Mouse (Mus musculus) kidney, adult 2 months (tissue): ENCODE measurements around the gene Lasp1. TPM values are rescaled to one million over a fixed set of nuclear protein-coding genes. Genes with fewer than 3 reads are reported as not detected.
A peak's percentile ranks its signal among the peaks of the same experiment; 100 is the strongest.
"Not testable (repeated sequence)": the region's sequence is repeated elsewhere in the genome, so short reads cannot be mapped to it uniquely, and the experiment has no call there.

Experiments used
- DNase-seq: peaks from one replicate; pipeline ENCODE4 v3.0.0; 2021
- H3K27ac ChIP-seq: fragments of 200-500 bp; 2 replicates; pipeline ENCODE4 v1.5.1; 2012; ENCODE audit warnings: low read depth, low read length, control low read depth, inconsistent platforms; ENCODE audit not compliant: insufficient read depth
- H3K27me3 ChIP-seq: fragments of 200-500 bp; replicated peaks from 2 replicates; pipeline ENCODE4 v1.6.1; 2012; ENCODE audit warnings: mild to moderate bottlenecking, moderate library complexity, low read length, inconsistent platforms; ENCODE audit not compliant: control insufficient read depth, insufficient read depth
- H3K36me3 ChIP-seq: fragments of 200-500 bp; 2 replicates; pipeline ENCODE4 v1.6.1; 2012; ENCODE audit warnings: mild to moderate bottlenecking, moderate library complexity, low read length, inconsistent platforms; ENCODE audit not compliant: control insufficient read depth, insufficient read depth
- H3K4me1 ChIP-seq: fragments of 200-500 bp; 2 replicates; pipeline ENCODE4 v1.6.1; 2011; ENCODE audit warnings: low read length; ENCODE audit not compliant: control insufficient read depth, insufficient read depth
- H3K4me3 ChIP-seq: fragments of 200-500 bp; 2 replicates; pipeline ENCODE4 v1.5.1; 2011; ENCODE audit warnings: mild to moderate bottlenecking, low read depth, low read length, control low read depth; ENCODE audit not compliant: insufficient read depth
- CTCF ChIP-seq: fragments of 200-500 bp; conservative IDR thresholded peaks from 2 replicates; pipeline ENCODE4 v1.5.1; 2011; ENCODE audit warnings: low read depth, mild to moderate bottlenecking, control low read depth, low read length, moderate library complexity, mixed read lengths; ENCODE audit not compliant: insufficient read depth, insufficient read length
- POLR2A ChIP-seq: fragments of 200-500 bp; IDR thresholded peaks from one replicate; pipeline ENCODE4 v1.6.1; 2011; ENCODE audit warnings: low read depth, low read length, control low read depth
- WGBS: fragments of 180-500 bp; shearing (Covaris S2); methylation state at CpG from one replicate; pipeline ENCODE4 v1.1.7; 2018; 5-methylcytosine and 5-hydroxymethylcytosine counted together
- polyA plus RNA-seq: library from polyadenylated mRNA; depleted of rRNA; stranded (reverse); fragments of >200 nt; gene quantifications from 2 replicates; pipeline ENCODE4 v1.2.3, GENCODE M21; 2012

The Lasp1 gene
- polyA plus RNA-seq, 1 experiment, result 106 TPM

DNA sequence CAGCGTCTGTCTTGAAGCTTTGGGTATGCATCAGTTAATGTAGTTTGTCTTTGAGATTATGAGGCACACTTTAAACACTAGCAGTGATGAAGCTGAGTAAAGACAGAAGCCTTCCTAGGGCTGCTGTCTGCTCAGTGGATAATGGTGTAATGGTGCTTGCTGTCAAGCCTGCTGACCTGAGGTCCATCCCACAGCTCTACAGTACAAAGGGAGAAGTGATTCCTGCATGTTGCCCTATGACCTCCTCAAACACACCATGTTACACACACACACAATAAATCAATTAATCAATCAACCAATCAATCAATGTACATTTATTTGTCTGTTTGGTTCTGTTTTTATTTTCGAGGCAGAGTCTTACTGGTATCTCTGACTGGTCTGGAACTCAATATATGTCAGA is 63.3 kb downstream of the Lasp1 start:
- Histone ChIP-seq H3K4me1 (no peaks in the 10 kb centered on the region), H3K36me3 (no peaks in the 10 kb centered on the region), H3K4me3 (no peak overlapping the region), H3K27me3 (no peaks in the 10 kb centered on the region), H3K27ac (no peak overlapping the region)
- 84% methylated on average over 2 of the region's 2 CpGs for WGBS
- no peak for TF ChIP-seq CTCF
- no peak for TF ChIP-seq POLR2A
- DNase-seq, result no peak

DNA sequence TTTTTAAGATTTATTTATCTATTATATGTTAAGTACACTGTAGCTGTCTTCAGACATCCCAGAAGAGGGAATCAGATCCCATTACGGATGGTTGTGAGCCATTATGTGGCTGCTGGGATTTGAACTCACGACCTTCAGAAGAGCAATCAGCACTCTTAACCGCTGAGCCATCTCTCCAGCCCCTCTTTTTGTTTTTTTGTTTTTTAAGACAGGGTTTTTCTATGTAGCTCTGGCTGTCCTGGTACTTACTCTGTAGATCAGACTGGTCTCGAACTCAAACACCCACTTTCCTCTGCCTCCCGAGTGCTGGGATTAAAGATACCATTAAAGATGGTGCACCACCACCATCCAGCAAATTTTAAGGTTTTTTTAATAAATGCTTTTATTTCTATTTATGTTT is 66.6 kb downstream of the Lasp1 start:
- no peak for TF ChIP-seq CTCF
- no peak for TF ChIP-seq POLR2A
- WGBS, result 93% methylated on average over 5 of the region's 5 CpGs
- H3K36me3 ChIP-seq, result no peaks in the 10 kb centered on the region
- H3K27me3 ChIP-seq, result no peaks in the 10 kb centered on the region
- H3K4me1 ChIP-seq, result no peaks in the 10 kb centered on the region
- DNase-seq, result no peak
- no peak overlapping the region for H3K27ac ChIP-seq
- no peak overlapping the region for H3K4me3 ChIP-seq

DNA sequence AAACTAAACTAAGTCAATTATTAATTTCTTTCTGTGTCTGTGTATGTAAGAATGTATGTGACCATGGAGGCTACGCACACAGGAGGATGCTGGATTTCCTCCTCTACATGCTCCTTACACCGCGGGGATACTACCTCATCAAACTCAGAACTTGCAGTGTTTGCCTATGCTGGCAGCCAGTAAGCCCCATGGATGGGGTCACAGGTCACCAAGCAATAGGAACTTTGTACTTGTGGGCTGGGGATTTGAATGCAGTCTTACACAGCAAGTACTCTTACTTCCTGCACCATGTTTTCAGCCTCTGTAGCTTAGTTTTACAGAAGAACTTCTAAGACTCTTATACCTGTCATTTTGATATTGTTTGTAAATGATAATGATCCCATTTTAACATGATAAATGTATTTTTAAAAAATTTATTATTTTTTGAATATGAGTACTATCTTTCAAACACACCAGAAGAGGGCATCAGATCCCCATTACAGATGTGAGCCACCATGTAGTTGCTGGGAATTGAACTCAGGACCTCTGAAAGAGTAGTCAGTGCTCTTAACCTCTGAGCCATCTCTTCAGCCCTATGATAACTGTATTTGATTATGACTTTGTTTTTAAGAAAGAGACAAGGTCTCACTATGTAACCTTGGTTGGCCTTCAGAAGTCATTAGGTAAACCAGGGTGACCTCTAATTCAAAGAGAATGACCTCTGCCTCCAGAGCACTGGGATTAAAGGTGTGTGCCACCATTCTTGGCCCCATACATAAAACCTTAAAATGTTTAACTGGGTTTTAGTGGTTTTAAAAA is 67.5 kb downstream of the Lasp1 start:
- Histone ChIP-seq H3K4me1 (no peaks in the 10 kb centered on the region), H3K36me3 (no peaks in the 10 kb centered on the region), H3K4me3 (no peak overlapping the region), H3K27me3 (no peaks in the 10 kb centered on the region), H3K27ac (no peak overlapping the region)
- DNase-seq, result peak; percentile 65
- TF ChIP-seq POLR2A, result no peak
- no peak for TF ChIP-seq CTCF
- WGBS, result 69% methylated on average over 3 of the region's 3 CpGs

- no peak for TF ChIP-seq POLR2A
- TF ChIP-seq CTCF, result no peak
- Histone ChIP-seq H3K27me3 (no peaks in the 10 kb centered on the region), H3K27ac (no peak overlapping the region), H3K4me3 (no peak overlapping the region), H3K4me1 (no peaks in the 10 kb centered on the region), H3K36me3 (no peaks in the 10 kb centered on the region)
- DNase-seq, result no peak
- WGBS, result 92% methylated on average over 3 of the region's 3 CpGs
These were observed 68.8 kb downstream of the Lasp1 start for GRCm38 (mm10) chr11:97867591-97867990.

DNA sequence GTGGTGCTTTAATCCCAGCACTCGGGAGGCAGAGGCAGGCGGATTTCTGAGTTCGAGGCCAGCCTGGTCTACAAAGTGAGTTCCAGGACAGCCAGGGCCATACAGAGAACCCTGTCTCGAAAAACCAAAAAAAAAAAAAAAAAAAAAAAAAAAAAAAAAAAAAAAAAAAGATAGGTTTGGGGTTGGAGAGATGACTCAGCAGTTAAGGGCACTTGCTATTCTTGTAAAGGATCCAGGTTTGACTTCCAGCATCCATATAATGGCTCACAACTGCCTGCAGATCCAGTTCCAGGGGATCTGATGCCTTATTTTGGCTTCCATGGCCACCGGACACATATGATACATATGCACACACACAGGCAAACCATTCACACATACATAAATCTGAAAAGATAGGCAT is 73.6 kb downstream of the Lasp1 start:
- not testable (repeated sequence) for H3K27ac ChIP-seq, DNase-seq, H3K4me3 ChIP-seq, H3K4me1 ChIP-seq, H3K36me3 ChIP-seq, H3K27me3 ChIP-seq
- WGBS, result 88% methylated on average over 5 of the region's 5 CpGs

- Histone ChIP-seq H3K4me1 (no peaks in the 10 kb centered on the region), H3K4me3 (no peak overlapping the region), H3K36me3 (no peaks in the 10 kb centered on the region), H3K27me3 (no peaks in the 10 kb centered on the region), H3K27ac (no peak overlapping the region)
- no peak for TF ChIP-seq POLR2A
- no peak for TF ChIP-seq CTCF
- DNase-seq, result no peak
- WGBS, result 98% methylated on average over 1 of the region's 1 CpGs
These were observed 75.6 kb downstream of the Lasp1 start for GRCm38 (mm10) chr11:97874396-97874795.

GRCm38 (mm10) chr11:97877341-97877740 is 78.5 kb downstream of the Lasp1 start:
- 76% methylated on average over 2 of the region's 2 CpGs for WGBS
- Histone ChIP-seq H3K36me3 (no peaks in the 10 kb centered on the region), H3K4me1 (no peaks in the 10 kb centered on the region), H3K27ac (no peak overlapping the region), H3K27me3 (no peaks in the 10 kb centered on the region), H3K4me3 (no peak overlapping the region)
- DNase-seq, result no peak
- TF ChIP-seq CTCF (no peak), POLR2A (no peak)
